8 mouse cellular contexts compared by ENCODE assay signal in the genomic region with DNA sequence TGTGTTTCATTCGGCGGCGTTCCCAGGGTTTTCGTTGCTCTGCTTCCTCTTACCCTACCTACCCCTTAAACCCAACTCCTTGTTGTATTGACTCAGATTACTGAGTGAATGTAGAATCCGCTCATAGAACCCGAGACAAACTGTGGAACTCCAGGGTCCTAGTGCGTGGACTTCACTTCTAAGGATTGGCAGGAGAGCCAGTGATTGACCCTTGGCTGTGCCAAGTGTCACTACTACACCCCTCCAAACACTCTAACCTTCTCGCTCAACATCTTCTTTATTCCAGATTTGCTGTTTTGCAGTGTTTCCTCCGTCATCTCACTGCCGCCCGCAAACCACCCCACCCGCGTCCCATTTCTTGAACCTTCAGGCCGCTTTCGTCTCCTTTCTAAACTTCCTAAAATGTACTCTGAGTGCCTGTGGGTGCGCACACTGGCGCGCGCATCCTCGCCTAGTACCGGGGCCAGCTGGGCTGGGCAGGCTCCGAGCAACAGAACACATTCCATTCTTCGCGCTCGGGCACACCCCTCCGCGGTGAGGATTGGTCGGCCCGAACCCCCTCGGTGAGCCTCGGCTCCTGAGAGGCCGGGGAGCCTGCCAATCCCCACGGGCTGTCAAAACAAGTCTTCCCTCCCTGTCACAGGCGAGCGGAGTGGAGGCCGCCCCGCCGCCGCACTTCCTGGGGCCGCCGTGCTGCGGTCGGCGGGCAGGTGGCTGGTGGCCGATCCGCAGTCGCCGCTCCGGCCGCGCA. TPM values are rescaled to one million over a fixed set of nuclear protein-coding genes. Genes with fewer than 3 reads are reported as not detected.
DNase-seq lines count a peak whose midpoint lies in the region; ATAC-seq and TF ChIP-seq lines count a peak whose summit lies in the region.

A gene (plus strand): TSS at position 650 of the 751 bp plus-strand sequence.

- DNase-seq in adrenal gland, adult 2 months = peak; percentile 98
- DNase-seq in embryo, embryonic 11 days = peak; percentile 95
- peak; percentile 89 to 97 for DNase-seq in gastrocnemius, postnatal 4 days (ENCODE audit: low spot score in 2 of 2)
- DNase-seq in left cerebral cortex, postnatal 36 days (ENCODE audit: low spot score in 2 of 2) = peak; percentile 95 to 96
- peak; percentile 95 for DNase-seq in midbrain, embryonic 10.5 days (ENCODE audit: low spot score)
- DNase-seq in right cerebral cortex, postnatal 36 days (ENCODE audit: low spot score in 2 of 2) = peak; percentile 97
- DNase-seq in urinary bladder, postnatal 4 days (ENCODE audit: low spot score in 2 of 2) = peak; percentile 94 to 96

- H3K4me2 ChIP-seq in intestine, postnatal 0 days (replicated peaks; ENCODE audit: low read depth) = peak within 1 kb of the TSS; percentile 85

- H3K36me3 ChIP-seq in intestine, postnatal 0 days (ENCODE audit: control insufficient read depth, insufficient read depth) = no peaks in the 10 kb centered on the region
- no peaks in the 10 kb centered on the region for H3K36me3 ChIP-seq in midbrain, embryonic 10.5 days

- H3K4me1 ChIP-seq in intestine, postnatal 0 days (replicated peaks; ENCODE audit: control insufficient read depth, insufficient read depth, low read length) = no peaks in the 10 kb centered on the region
- peaks cover 17% of the 10 kb centered on the region for H3K4me1 ChIP-seq in midbrain, embryonic 10.5 days

- peak within 1 kb of the TSS; percentile 41; the same call in 1 of the 2 replicates for H3K27ac ChIP-seq in intestine, postnatal 0 days (ENCODE audit: low read depth, low read length)
- peak within 1 kb of the TSS; percentile 74 for H3K27ac ChIP-seq in midbrain, embryonic 10.5 days (replicated peaks)

- 4% methylated on average over 50 of the region's 51 CpGs for WGBS in intestine, postnatal 0 days
- 4% methylated on average over 51 of the region's 51 CpGs for WGBS in midbrain, embryonic 10.5 days

- peak within 1 kb of the TSS; percentile 34 for H3K9ac ChIP-seq in intestine, postnatal 0 days (ENCODE audit: low read depth, low read length)

- no peak for TF ChIP-seq CTCF in intestine, postnatal 0 days (IDR thresholded peaks at IDR 0.05; ENCODE audit: low read depth)

- peak within 1 kb of the TSS; percentile 60 for H3K4me3 ChIP-seq in intestine, postnatal 0 days (ENCODE audit: low read depth, low read length)
- H3K4me3 ChIP-seq in midbrain, embryonic 10.5 days = peak within 1 kb of the TSS; percentile 75

- intact Hi-C loops in left cerebral cortex, postnatal 36 days (cut with DNase I) = loop anchor here (1.0 to 5.0 kb wide), 3 partner anchors 152 to 331 kb away; no protein-coding TSS in a partner anchor

- no peaks in the 10 kb centered on the region for H3K9me3 ChIP-seq in intestine, postnatal 0 days (ENCODE audit: control insufficient read depth)
- no peaks in the 10 kb centered on the region for H3K9me3 ChIP-seq in midbrain, embryonic 10.5 days (replicated peaks)

- peak; percentile 94 for ATAC-seq in intestine, postnatal 0 days

- H3K27me3 ChIP-seq in intestine, postnatal 0 days (replicated peaks; ENCODE audit: control insufficient read depth, insufficient read depth, low read length) = peaks cover 21% of the 10 kb centered on the region
- H3K27me3 ChIP-seq in midbrain, embryonic 10.5 days (ENCODE audit: low read depth, poor library complexity, severe bottlenecking) = peaks cover 60% of the 10 kb centered on the region

RNA-seq across cellular contexts. Expression of the gene that starts here (rescaled TPM):
- total RNA-seq in adrenal gland, adult 2 months (2021) = 1 to 10 TPM; 3.4 to 5.7 TPM
- polyA plus RNA-seq in adrenal gland, adult 2 months (2012; rRNA removed) = 1.9 and 2.0 TPM in 2 replicates
- 10 to 100 TPM in 1 of 2 experiments, 1 to 10 TPM in 1; 9.2 to 10.8 TPM for total RNA-seq in gastrocnemius, postnatal 4 days (2021)
- polyA plus RNA-seq in intestine, postnatal 0 days (2015; fragmentation: Nextera tagmentation; extraction: Ambion mirVana) = 1.1 and 1.3 TPM in 2 replicates
- 10 to 100 TPM; 23.9 to 26.4 TPM for total RNA-seq in left cerebral cortex, postnatal 36 days (2021)
- polyA plus RNA-seq in midbrain, embryonic 10.5 days (2016; fragmentation: Nextera tagmentation; extraction: Ambion mirVana) = 0.93 and 1.0 TPM in 2 replicates

Comparison
In these comparisons a context has a peak if more than half of its experiments do, and no peak if none do; other contexts are left out.
1. Peak in every context shown above with its lines: DNase-seq, ATAC-seq, H3K4me3 ChIP-seq and H3K27ac ChIP-seq.